Mouse (Mus musculus) T-helper 17 cell (primary cell): ENCODE measurements around the gene Vmn1r224.

Experiments
- in situ Hi-C, 2 experiments: fragments of 300-600 bp; cut with MboI, MseI; formaldehyde crosslinking; loops; 1 replicate in 1 of 2; 2 replicates in 1 of 2; pipeline ENCODE4 v1.15.1; 2025; ENCODE audit warnings: high pct_unique_total_duplicates in 2 of 2

Vmn1r224 gene

DNA sequence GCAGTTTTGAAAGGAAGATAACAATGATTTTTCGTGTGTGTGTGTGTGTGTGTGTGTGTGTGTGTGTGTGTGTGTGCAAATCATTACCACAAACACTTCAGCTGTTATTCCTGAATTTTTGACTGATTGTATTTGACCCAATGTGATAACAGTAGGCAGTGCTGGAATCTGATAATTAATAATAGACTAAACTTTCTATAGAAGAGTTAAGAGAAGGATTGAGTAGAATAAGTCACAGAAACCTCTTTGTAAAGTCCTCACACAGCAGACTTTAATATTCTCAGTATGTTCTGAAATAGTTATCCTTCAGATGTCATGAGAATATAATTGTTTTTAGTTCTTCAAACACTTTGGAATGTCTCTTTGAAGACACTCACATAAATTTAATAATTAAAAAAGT lies at the start of gene Vmn1r224:
TSS of gene Vmn1r224 (plus strand) at position 301 of the 400 bp plus-strand sequence.
- in situ Hi-C loops: no loop called here

DNA sequence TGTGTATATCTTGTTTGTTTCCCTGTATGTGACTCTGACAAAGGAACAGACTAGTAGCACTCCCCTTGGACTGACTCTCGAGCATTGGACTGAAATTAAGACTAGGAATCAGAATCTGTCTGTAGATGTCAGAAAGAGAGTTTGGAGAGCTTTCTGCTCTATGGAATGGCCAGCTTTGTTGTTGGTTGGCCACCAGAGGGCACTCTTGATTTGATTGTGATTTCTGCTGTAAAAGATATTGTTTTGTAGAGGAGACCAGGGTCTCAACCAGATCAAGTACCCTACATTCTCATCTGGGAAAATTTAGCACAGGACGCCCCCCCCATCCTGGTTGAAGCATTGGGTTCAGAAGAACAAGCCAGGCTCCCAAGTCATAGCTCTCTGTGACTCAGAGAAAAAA lies 14.8 kb upstream of the Vmn1r224 start:
- in situ Hi-C loops: no loop called here

DNA sequence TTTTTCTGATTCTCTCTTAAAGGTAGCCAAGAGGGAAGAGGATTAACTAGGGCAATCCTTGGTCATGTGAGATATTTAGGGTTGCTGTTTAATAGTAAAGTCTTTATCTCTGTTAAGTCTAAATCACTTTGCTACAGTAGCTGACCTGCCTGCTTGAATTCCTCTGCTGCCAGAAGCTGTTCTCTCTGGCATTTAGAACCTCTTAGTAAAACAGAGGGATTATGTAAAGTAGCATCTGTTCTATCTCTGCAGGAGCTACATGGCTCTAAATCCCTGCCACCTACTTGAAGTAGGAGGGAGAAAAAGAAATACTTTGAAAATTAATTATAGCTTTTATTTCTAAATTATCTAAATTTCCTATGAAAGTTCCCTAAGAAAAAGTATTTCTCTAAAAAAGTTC lies 25.3 kb downstream of the Vmn1r224 start:
- in situ Hi-C loops: no loop called here

DNA sequence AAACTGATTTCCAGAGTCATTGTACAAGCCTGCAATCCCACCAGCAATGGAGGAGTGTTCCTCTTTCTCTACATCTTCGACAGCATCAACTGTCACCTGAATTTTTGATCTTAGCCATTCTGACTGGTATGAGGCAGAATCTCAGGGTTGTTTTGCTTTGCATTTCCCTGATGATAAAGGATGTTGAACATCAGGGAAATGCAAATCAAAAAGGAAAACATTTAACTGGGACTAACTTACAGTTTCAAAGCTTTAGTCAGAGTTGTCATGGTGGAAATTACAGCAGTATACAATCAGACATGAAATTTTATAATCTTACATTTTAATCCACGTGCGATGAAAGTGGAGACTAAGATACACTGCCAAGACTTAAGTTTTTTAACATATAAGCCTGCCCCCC lies 59.4 kb downstream of the Vmn1r224 start:
- in situ Hi-C loops: no loop called here
